Mouse (Mus musculus): ENCODE results near the gene Cited4. TPM values are rescaled to one million over a fixed set of nuclear protein-coding genes. Genes with fewer than 3 reads are reported as not detected.
A peak's percentile ranks its signal among the peaks of the same experiment; 100 is the strongest.

The Cited4 gene
- 10 to 100 TPM; 26.2 to 42.1 (median 32.5) TPM for total RNA-seq (2022)

- DNase-seq (ENCODE audit: low spot score): peak; percentile 87
Observed at GRCm38 (mm10) chr4:120666358-120667024, at the start of gene Cited4. TSS of gene Cited4 (plus strand) at chr4:120666572.

- DNase-seq (ENCODE audit: low spot score): no peak
Observed at GRCm38 (mm10) chr4:120627728-120628127, 38.6 kb upstream of the Cited4 start.

- DNase-seq (ENCODE audit: low spot score): no peak
Observed at GRCm38 (mm10) chr4:120630218-120630931, 36.0 kb upstream of the Cited4 start.

GRCm38 (mm10) chr4:120631828-120632227 is 34.5 kb upstream of the Cited4 start:
- DNase-seq (ENCODE audit: low spot score): no peak

GRCm38 (mm10) chr4:120635351-120635750 is 31.0 kb upstream of the Cited4 start:
- no peak for DNase-seq (ENCODE audit: low spot score)

GRCm38 (mm10) chr4:120641946-120642345 is 24.4 kb upstream of the Cited4 start:
- DNase-seq (ENCODE audit: low spot score): no peak

GRCm38 (mm10) chr4:120643899-120644298 is 22.5 kb upstream of the Cited4 start:
- no peak for DNase-seq (ENCODE audit: low spot score)

GRCm38 (mm10) chr4:120649369-120650207 is 16.8 kb upstream of the Cited4 start:
- DNase-seq (ENCODE audit: low spot score): no peak

- DNase-seq (ENCODE audit: low spot score): no peak
Observed at GRCm38 (mm10) chr4:120650208-120650592, 16.2 kb upstream of the Cited4 start.

- DNase-seq (ENCODE audit: low spot score): no peak
Observed at GRCm38 (mm10) chr4:120655898-120656297, 10.5 kb upstream of the Cited4 start.

GRCm38 (mm10) chr4:120660485-120660884 is 5.9 kb upstream of the Cited4 start:
- no peak for DNase-seq (ENCODE audit: low spot score)

- no peak for DNase-seq (ENCODE audit: low spot score)
Observed at GRCm38 (mm10) chr4:120664601-120665000, 1.8 kb upstream of the Cited4 start.

GRCm38 (mm10) chr4:120665144-120665700 is 1.1 kb upstream of the Cited4 start:
- DNase-seq (ENCODE audit: low spot score): no peak

GRCm38 (mm10) chr4:120665782-120666181 is 590 bp upstream of the Cited4 start:
- DNase-seq (ENCODE audit: low spot score): no peak

- DNase-seq (ENCODE audit: low spot score): peak; percentile 14
Observed at GRCm38 (mm10) chr4:120667045-120667501, 701 bp downstream of the Cited4 start.

- DNase-seq (ENCODE audit: low spot score): no peak
Observed at GRCm38 (mm10) chr4:120667555-120667954, 1.2 kb downstream of the Cited4 start.

GRCm38 (mm10) chr4:120668551-120668950 is 2.2 kb downstream of the Cited4 start:
- peak; percentile 27 for DNase-seq (ENCODE audit: low spot score)

- DNase-seq (ENCODE audit: low spot score): no peak
Observed at GRCm38 (mm10) chr4:120669585-120669984, 3.2 kb downstream of the Cited4 start.

- no peak for DNase-seq (ENCODE audit: low spot score)
Observed at GRCm38 (mm10) chr4:120671046-120671445, 4.7 kb downstream of the Cited4 start.

GRCm38 (mm10) chr4:120673606-120674005 is 7.2 kb downstream of the Cited4 start:
- no peak for DNase-seq (ENCODE audit: low spot score)

GRCm38 (mm10) chr4:120674775-120675451 is 8.5 kb downstream of the Cited4 start:
- no peak for DNase-seq (ENCODE audit: low spot score)
